Mouse (Mus musculus): ENCODE measurements around the gene Apoc1.
A peak's percentile ranks its signal among the peaks of the same experiment; 100 is the strongest.

Apoc1 gene

DNA sequence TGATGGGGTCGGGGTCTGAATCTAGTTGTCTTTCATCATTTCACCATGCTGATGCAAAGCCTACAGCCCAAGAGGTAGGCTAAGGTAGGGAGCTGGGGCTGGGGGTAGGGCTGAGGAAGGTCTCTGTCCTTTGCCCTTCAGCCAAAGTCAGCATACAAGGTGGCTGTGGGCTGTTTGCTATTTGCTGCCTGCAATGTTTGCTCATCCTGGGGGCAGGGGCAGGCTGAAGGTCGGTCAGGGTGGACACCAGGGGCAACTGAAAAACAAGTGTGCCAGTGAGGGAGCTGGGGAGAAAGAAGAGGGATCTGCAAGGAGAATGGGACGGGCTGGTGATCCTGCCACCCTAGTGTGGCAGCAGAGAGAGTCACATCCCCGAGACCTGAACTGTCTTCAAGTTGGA is 7.1 kb downstream of the Apoc1 start:
- DNase-seq (ENCODE audit: low read depth, low spot score): no peak

DNA sequence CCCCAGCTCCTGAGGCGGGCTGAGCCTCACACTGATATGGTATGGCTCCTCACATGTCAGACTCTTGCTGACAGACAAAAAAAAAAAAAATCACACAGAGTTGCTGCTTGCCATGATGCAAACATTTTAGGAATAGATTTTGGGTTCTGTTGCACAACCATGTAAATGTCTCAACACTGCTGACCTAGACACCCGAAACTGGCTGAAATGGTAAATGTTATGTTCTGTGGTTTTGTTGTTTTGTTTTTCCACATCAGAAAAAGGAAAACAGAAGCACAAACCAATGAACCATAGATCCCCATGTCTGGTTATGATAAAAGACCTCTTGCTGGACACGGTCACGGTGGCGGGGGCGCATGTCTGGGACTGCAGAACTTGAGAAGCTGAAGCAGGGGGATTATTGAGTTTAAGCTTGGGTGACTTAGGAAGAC is 8.7 kb downstream of the Apoc1 start:
- no peak for DNase-seq (ENCODE audit: low read depth, low spot score)

DNA sequence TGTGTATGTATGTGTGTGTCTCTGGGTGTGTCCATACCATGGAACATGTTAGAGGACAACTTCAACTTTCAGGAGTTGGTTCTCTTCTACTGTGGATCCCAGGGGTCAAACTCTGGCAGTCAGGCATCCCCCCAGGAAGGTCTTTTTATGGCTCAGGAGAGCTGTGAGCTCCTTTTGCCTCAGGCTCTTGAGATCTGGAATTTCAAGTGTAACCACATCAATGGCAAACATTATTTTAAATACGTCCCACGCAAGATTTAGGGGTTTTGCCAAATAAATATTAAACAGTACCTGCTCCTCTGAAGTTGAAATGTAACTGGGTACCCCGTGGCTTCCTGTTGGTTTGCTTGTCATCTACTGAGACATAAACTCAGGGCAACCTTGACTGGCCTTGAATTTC is 9.5 kb downstream of the Apoc1 start:
- DNase-seq (ENCODE audit: low read depth, low spot score): no peak

DNA sequence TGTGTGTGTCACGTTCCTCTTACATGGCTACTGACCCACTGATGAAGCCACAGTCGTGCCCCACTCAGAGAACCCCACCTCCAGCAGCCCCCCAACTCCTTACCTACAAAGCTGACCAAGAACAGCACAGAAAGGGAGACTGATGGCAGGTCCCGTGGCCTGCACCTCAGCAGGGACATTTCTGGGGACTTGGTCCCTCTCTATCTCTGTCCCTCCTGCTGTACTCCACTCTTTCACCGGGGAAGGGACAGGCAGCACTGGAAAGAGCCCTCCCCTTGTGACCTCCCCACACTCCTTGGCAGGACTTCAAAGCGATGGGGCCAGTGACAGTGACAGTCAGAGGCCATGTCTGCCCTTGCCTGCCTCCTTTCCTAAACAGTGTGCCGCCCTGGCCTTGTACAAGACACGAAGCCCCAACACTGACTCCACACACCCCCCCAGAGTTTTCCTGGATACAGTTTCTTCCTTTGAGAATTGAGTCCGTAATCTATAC is 11.2 kb downstream of the Apoc1 start, which contains the start of the genes Gm44805 and Apoc4:
TSS of gene Gm44805 (minus strand) at position 222 of the 493 bp plus-strand sequence.
TSS of gene Apoc4 (minus strand) at position 278 of the 493 bp plus-strand sequence.
- DNase-seq (ENCODE audit: low read depth, low spot score): no peak

DNA sequence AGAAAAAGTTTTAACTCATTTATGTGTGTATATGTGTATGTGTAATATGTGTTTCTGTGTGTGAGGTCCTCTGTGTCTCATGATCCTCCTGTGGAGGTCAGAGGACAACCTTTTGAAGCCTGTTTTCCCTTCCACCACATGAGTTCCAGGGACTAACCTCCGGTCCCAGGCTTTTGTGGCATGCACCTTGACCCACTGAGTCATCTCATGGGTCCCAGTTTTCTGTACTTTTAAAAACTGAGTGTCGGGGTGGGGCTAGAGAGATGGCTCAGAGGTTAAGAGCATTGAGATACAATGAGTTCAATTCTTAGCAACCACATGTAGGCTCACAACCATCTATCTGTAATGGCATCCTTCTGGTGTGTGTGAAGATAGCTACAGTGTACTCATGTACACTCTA is 11.8 kb downstream of the Apoc1 start:
- DNase-seq (ENCODE audit: low read depth, low spot score): no peak

DNA sequence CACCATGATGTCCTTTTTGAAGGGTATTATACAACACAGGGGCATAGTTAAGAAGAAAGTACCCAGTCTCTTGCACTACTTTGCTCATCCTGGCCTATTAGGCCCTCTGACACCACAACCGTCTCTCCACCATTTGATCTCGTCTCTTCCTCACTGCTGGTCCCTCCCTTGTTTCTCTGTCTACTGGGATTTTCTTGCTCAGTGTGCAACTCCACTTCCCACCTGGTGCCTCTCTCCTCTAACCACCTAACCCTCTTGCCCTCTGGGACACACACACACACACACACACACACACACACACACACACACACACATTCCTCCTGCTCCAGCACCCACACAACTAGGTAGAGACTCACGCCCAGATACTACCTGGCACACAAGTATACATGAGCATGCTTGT is 13.6 kb downstream of the Apoc1 start:
- DNase-seq (ENCODE audit: low read depth, low spot score): no peak

DNA sequence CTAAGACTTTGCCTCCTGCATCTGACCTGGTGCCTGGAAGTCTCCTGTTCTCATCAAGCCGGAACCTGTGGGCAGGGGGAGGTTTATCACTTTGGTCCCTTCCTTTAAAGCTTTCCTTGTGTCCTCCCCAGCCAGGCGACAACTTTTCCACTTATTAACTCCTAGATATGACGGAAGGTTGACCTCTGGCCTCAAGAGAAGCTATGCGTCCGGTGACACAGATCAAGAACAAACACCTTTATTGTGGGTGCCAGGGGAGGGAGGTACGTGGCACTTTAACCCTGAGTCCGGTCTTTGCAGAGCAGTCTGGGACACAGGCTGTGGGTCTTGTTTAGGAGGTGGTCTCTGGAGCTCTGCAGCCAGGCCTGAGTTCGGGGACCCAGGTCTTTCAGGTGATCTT is 14.6 kb downstream of the Apoc1 start, which contains the start of gene Apoc2:
TSS of gene Apoc2 (minus strand) at position 70 of the 400 bp plus-strand sequence.
- DNase-seq (ENCODE audit: low read depth, low spot score): no peak

DNA sequence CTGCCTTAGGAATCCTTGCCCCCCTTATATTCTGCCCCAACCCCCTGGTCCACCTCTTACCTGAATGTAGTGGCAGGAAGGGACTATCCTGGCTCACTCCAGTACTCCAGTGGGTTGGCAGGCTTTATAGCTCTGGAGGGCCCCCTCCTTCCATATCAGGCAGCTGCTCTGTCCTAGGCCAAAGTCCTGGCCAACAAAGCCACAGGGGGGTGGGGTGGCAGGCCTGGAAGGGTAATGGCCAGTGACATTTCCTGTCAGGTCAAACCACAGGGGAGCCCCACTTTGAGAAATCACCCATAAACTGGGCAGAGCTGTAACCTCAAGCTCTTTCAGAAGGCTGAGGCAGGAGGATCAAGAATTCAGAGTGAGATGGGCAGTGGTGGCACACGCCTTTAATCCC is 15.8 kb downstream of the Apoc1 start:
- no peak for DNase-seq (ENCODE audit: low read depth, low spot score)

DNA sequence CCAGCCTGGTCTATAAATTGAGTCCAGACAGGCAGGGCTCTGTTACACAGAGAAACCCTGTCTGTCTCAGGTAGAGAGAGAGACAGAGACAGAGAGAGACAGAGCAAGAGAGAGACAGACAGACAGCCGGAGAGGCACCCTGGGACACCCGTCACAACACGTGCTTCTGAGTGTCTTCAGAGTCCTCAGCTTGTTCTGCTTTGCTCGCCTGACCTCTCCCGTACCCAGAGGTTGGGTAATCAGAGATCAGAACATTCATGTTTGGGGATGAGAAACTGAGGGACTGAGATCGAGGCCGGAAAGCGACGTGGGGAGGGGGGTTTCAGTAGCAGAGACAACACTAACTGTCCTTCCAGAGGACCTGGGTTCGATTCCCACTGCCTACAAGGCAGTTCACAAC is 16.6 kb downstream of the Apoc1 start:
- no peak for DNase-seq (ENCODE audit: low read depth, low spot score)

DNA sequence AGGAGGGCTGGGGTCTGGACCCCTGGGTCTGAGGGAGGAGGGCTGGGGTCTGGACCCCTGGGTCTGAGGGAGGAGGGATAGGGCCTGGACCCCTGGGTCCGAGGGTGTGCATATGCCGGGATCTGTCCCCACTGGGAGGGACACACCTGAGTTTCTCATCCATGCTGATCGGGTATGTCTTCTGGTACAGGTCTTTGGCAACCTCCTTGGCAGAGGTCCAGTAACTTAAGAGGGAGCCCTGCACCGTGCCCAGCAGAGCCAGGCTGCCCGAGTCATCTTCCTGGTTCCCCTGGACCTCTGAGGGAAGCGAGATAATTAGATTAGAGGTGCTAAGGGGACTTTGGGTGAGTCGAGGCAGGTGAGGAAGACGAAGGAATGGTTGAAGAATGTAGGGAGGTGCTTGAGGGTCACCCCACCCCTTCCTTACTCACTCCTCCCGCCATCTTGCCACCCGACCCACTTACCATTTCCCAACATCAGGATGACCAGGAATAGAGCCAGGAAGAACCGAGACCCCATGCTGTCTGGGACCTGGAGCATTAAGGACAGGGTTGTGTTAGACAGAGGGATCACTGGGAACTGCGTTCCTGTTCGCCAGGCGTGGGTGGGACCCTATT is 19.3 kb downstream of the Apoc1 start:
- DNase-seq (ENCODE audit: low read depth, low spot score): no peak

DNA sequence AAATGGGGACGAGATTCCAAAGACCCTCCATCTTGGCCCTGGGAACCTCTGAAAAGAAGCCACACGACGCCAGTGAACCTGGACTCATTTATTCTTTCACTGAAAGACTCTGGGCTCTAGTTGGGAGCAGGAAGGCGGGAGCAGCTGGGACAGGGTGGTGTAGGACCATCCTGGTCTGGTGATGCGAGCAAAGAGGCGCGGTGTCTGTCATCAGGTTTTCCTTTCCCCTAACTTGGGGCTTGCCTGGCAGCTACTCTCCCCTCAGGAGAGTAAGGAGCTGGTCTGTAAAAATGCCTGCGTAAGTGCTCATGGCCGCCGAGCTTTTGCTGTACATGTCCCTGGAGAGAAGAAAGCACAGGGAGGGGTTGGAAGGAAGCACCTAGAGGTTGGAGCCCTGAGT is 20.9 kb downstream of the Apoc1 start:
- DNase-seq (ENCODE audit: low read depth, low spot score): no peak

DNA sequence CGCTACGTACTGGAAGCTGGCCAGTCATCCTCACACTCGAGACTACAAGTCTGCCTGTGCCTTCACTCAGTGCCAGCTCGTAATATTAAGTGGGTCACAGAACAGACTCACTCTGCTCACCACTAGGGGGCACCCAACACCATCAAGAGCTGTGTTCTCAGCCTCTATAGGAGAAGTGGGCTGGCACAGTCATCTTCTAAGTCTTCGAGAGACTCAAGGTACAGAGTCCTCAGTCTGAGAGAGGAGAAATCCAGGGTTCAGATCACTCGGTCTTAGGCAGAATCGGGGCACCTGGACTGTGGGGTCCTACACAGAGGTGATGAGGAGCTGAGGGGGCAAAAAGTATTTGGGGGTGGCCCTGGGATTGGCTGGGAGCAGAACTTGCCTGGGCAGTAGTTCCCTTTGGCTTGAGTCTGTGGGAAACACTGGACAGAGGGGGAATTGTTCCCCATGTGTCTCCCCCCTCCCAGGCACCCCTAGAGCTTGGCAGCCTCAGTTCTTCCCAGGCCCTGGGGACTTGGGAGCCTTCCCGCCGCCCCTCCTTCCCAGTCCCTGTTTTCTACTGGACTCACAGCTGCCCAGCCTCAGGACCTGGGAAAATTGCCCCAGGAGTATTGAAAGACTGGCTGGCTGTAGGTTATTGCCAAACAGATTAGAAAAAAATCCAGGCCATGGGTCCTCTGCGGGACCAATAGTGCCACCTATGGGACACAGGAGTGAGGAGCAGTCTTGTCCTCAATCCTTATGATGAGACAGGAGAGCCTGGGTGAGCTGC is 23.3 kb downstream of the Apoc1 start:
- DNase-seq (ENCODE audit: low read depth, low spot score): peak; percentile 95

DNA sequence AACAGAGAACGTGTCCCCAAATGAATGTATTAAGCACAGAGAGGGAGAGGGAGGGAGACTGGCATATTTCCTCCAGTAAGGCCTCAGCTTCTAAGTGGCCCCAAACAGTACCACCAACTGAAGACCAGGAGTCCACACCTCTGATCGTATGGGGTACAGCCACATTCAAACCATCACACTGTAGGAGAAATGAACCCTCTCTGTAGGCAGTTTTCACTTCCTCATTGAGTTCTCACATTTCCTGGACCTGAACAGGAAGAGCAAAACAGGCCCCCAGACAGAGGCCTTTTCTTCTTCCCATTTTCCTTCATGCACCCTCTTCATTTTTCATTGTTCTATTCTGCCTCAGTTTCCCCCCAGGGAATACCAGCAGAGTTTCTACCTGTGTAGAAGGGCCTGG is 25.0 kb downstream of the Apoc1 start:
- DNase-seq (ENCODE audit: low read depth, low spot score): no peak

DNA sequence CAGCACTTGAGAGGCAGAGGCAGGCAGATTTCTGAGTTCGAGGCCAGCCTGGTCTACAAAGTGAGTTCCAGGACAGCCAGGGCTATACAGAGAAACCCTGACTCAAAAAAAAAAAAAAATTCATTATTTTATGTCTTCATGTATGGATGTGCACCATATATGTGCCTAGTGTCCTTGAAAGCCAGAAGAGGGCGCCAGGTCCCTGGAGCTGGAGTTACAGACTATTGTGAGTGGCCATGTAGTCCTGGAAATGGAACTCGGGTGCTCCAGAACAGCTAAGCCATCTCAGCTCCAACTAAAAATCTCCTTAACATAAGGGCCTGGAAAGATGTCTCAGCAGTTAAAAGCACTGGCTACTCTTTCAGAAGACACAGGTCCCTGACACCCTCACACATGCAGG is 25.7 kb downstream of the Apoc1 start:
- DNase-seq (ENCODE audit: low read depth, low spot score): peak; percentile 16

DNA sequence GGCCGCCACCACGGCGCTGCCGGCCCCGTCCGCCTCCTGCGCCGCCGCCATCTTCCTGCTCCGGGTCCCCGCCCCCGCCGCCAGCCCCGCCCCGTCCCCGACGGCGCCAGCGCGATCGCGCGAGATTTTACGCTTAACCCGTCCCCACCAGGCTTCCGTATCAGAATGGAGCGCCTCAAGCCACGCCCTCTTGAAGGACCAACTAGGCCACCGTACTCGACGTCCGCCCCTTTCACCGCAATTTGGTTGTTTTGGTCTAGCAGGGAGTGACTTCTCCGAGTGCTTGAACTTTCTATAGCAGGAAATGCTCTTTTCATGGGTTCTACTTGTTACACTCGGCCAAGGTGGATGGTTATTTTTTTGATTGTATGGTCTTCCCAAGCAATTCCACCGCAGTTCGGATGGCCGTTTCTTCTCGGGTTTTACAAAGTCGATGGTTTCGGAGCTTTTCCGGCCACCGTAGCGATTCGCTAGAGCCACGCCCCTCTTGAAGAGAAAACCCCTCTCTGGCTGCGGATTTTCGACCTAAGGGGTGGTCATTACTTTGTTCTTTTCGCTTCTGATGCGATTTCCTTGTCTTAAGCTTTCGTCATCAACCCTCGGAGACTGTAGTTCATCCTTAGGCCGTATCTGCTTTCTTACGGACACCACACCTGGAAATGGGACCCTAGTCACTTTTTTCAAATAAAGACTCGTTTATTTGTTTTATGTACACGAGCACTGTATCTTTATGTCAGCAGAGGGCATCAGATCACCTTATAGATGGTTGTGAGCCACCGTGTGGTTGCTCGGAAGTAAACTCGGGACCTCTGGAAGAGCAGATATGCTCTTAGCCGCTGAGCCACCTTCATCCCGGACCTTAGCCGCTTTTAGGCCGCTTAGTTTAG is 27.3 kb downstream of the Apoc1 start, which contains the start of gene Clptm1:
TSS of gene Clptm1 (minus strand) at position 79 of the 887 bp plus-strand sequence.
- DNase-seq (ENCODE audit: low read depth, low spot score): peak; percentile 95

DNA sequence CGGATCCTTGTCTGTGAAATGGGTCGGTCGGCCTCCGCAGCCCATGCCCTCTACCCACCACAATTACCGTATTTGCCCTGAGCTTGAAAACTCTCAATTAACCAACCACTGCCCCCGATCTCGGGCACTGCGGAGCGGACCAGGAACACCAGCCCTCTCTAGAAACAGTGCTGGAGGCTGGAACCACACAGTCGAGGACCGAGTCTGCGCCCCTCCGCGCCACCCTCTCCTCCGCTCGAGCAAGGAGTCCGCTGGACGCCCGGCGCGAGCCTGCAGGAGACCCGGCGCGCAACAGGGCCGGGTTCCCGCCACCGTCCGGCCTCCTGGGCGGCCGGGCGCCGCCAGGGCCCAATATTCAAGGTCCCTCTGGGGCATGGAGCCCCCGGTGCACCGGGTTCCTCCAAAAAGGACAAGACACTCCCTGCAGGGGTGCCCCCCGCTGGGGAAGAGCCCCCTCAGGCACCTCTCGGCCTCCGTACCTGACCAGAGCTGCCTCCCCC is 28.0 kb downstream of the Apoc1 start:
- DNase-seq (ENCODE audit: low read depth, low spot score): no peak

DNA sequence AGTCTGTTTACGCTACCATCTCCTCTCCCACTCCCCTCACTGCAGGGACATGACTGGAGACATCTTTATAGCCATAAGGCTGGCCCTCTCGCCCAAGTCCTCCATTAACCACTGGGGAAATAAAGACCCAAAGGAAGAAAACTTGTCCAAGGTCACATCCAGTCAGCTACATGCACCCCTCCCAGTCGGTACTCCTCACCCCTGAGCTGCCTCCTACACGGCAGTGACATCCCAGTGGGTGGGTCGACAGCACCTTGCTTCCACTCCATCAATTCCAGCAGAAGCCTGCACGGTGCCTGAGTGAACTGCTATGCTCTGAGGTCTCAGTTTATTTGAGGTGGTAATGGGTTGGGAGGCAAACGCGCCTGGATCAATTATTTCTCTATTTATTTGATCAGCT is 28.5 kb downstream of the Apoc1 start:
- DNase-seq (ENCODE audit: low read depth, low spot score): no peak

DNA sequence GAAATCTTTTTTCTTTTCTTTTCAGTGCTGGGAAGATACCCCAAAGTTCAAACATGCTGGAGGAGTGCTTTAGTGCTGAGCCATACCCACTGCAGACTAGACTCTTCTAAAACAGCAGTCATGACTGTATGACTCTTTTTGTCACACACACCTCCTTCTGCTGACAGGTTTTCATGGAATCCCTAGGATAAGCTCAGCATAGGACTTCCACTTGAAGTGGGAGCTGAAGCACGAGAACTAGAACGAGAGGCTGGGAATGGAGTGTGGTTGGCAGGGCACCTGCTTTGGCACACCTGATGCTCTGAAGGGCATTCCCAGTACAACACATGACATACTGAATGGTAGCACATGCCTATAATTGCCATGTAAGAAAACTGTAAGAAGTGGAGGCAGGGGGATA is 39.8 kb downstream of the Apoc1 start:
- DNase-seq (ENCODE audit: low read depth, low spot score): no peak

DNA sequence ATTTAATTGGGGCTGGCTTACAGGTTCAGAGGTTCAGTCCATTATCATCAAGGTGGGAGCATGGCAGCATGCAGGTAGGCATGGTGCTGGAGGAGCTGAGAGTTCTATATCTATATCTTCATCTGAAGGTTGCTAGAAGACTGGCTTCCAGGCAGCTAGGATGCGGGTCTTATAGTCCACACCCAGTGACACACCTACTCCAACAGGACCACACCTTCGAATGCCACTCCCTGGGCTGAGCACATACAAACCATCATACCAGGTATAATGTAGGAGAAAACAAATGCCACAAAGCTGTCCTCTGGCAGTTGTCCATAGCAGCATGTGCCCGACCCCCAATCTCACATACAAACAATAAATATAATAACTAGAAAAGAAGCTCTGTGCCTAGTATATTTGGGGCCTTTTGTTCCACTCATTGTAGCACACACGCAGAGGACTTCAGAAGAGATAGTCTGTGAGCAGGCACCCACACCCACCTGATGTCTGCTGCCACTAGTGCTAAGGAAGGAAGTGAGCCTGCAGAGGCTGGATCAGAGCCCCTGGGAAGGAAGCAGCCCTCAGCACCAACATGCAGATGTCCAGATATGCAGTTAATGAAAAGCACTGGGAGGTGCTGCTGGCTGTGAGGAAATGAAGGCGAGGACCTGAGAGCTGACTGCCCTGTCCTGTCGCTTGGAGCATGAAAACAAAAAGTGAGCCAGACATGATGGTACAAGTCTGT is 41.2 kb downstream of the Apoc1 start:
- no peak for DNase-seq (ENCODE audit: low read depth, low spot score)

DNA sequence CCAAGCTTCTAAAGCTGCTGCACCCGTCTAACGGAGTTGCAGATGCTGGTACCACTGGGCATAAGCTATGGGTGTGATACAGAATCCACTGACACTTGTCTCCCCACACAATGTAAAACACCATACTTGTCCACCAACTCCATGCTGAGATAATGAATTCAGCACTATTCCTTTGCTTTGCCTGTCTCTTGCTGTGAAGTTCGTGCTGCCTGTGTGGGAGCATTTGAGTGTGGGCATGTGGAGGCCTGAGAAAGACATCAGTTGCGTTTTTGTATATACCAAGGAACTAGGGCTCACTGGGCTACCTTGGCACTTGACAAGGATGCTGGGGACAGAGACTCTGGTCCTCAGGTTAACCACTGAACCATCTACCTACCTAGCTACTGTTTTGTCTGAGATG is 51.2 kb downstream of the Apoc1 start:
- no peak for DNase-seq (ENCODE audit: low read depth, low spot score)

Data from 3T3-L1 (cell line).